Mouse (Mus musculus) cerebellum, adult (tissue): ENCODE measurements around the gene Swi5.
A peak's percentile ranks its signal among the peaks of the same experiment; 100 is the strongest.

ENCODE experiments used
- ATAC-seq: cut with Nextera tagmentation; 2 replicates; pipeline ENCODE4 v1.9.2; 2017; ENCODE audit warnings: mild to moderate bottlenecking, moderate library complexity, mixed read lengths; ENCODE audit not compliant: insufficient number of reproducible peaks, low FRiP score, low TSS enrichment

Swi5 gene

DNA sequence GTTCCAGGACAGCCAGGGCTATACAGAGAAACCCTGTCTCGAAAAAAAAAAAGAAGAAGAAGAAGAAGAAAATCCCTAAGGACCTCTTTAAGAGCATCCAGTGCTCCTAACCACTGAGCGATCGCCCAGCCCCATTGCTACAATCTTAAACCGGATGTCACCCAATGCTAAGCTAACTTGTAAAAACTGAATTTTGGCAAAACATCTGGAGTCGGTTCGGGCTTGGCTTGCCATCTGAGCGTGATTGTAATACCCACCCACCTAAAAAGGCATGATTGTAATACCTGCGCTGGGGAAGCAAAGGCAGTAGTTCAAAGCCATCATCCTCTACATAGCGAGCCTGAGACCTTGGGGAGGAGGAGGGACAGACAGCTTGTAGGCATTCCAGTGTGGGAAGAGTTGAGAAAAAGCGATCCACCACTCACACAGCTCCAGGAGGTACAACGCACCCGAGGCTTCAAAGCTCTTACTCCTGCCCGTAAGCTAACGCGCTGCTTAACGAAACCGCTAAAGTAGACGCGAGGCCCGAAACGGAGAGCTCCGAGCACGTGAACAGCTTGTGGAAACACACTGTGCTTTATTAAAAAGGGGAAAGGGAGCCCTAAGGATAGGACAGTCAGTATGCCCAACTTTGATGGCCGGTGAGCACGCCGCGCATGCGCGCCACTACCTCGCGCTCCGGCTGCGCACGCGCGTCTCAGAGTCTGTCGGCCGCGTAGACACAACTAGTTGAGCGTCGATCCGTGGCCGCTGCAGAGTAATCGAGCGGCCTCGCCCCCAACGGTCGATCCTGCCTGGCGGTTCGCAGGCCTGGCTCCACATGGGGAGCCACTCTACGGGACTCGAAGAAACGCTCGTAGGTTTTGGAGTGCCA, 51.8 kb downstream of the Swi5 start, which contains the start of gene Pomt1:
Gene Pomt1, plus strand, starts transcription at position 705 of the 874 bp plus-strand sequence.
- ATAC-seq: peak; percentile 86

DNA sequence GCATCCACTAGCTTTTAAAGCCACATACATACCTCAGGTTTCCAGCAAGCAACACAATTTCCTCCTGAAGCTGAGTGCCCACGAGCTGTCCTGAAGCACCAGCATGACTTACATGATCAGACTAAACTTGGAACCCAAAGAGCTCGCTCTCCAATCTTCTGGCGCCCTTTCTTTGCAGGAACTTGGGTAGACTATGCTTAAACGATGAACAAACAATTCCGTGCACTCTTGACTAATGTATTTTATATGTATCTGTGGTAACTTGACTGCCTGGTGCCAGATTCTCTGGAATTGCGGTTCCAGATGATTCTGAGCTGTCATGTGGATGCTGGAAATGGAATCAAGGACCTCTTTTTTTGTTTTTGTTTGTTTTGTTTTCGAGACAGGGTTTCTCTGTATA, 52.4 kb downstream of the Swi5 start:
- ATAC-seq: no peak
